Mouse (Mus musculus) liver, embryonic 14.5 days (tissue): ENCODE measurements around the gene Acvrl1. TPM values are rescaled to one million over a fixed set of nuclear protein-coding genes. Genes with fewer than 3 reads are reported as not detected.

Source experiments
- ATAC-seq: fragments of 200-750 bp; cut with Nextera tagmentation; 2 replicates; pipeline ENCODE4 v1.8.0; 2017; ENCODE audit warnings: moderate number of reproducible peaks, mild to moderate bottlenecking, moderate library complexity; ENCODE audit not compliant: insufficient read depth
- DNase-seq, 3 experiments: peaks; one replicate each; pipeline ENCODE4 v3.0.0-alpha.2; 2012 to 2013; ENCODE audit warnings: low read depth in 3 of 3, low spot score in 3 of 3
- H3K27ac ChIP-seq: fragments of 300-500 bp; sonication (generic); 2 replicates; pipeline ENCODE4 v1.5.1; 2014; ENCODE audit warnings: moderate library complexity, mild to moderate bottlenecking, control low read depth, inconsistent platforms
- H3K27me3 ChIP-seq: fragments of 300-500 bp; sonication (generic); 2 replicates; pipeline ENCODE4 v1.6.1; 2014; ENCODE audit warnings: mild to moderate bottlenecking, low read length, moderate library complexity; ENCODE audit not compliant: control insufficient read depth, insufficient read depth
- H3K36me3 ChIP-seq: fragments of 300-500 bp; sonication (generic); replicated peaks from 2 replicates; pipeline ENCODE4 v1.6.1; 2014; ENCODE audit warnings: low read depth; ENCODE audit not compliant: control insufficient read depth, insufficient read depth
- H3K4me1 ChIP-seq, 2 experiments: fragments of 200-500 bp in 1 of 2; fragments of 300-500 bp in 1 of 2; sonication (generic) in 1 of 2; replicated peaks; 2 replicates each; pipeline ENCODE4 v1.6.1; 2012 to 2014; ENCODE audit warnings: antibody characterized with exemption in 1 of 2, inconsistent platforms in 1 of 2, low read length in 1 of 2; ENCODE audit not compliant: control insufficient read depth in 2 of 2, insufficient read depth in 2 of 2
- H3K4me2 ChIP-seq: fragments of 300-500 bp; sonication (generic); 2 replicates; pipeline ENCODE4 v1.6.1; 2014; ENCODE audit warnings: low read depth, mild to moderate bottlenecking, control low read depth, moderate library complexity
- H3K4me3 ChIP-seq, 2 experiments: fragments of 200-500 bp in 1 of 2; fragments of 300-500 bp in 1 of 2; sonication (generic) in 1 of 2; 2 replicates each; pipeline ENCODE4 v1.5.1; 2012 to 2014; ENCODE audit warnings: low read depth in 2 of 2, low read length in 2 of 2, mild to moderate bottlenecking in 2 of 2, control low read depth in 1 of 2, inconsistent platforms in 1 of 2, moderate library complexity in 1 of 2; ENCODE audit not compliant: insufficient read depth in 1 of 2
- H3K9ac ChIP-seq: fragments of 300-500 bp; sonication (generic); replicated peaks from 2 replicates; pipeline ENCODE4 v1.6.1; 2014; ENCODE audit warnings: mild to moderate bottlenecking, control low read depth, moderate library complexity
- H3K9me3 ChIP-seq: fragments of 300-500 bp; sonication (generic); 2 replicates; pipeline ENCODE4 v1.6.1; 2016; ENCODE audit warnings: low read length, mixed read lengths; ENCODE audit not compliant: control insufficient read depth
- CTCF ChIP-seq: IDR thresholded peaks from 2 replicates; pipeline ENCODE4 v1.5.1; 2016; ENCODE audit warnings: antibody characterized with exemption, low read depth, control low read depth
- EP300 ChIP-seq: IDR thresholded peaks from 2 replicates; pipeline ENCODE4 v1.6.1; 2016; ENCODE audit warnings: antibody characterized with exemption, low read depth
- WGBS: fragments of 180-500 bp; shearing (Covaris S2); extraction: QIAGEN DNeasy Blood & Tissue Kit; methylation state at CpG from one replicate; pipeline ENCODE4 v1.1.7; 2014; ENCODE audit not compliant: insufficient replicate concordance; 5-methylcytosine and 5-hydroxymethylcytosine counted together
- microRNA-seq: library from miRNA; unstranded; fragments of <30 nt; microRNA quantifications from one replicate; pipeline ENCODE4, GENCODE M21; 2016
- polyA plus RNA-seq, 2 experiments: library from polyadenylated mRNA; depleted of rRNA in 1 of 2; stranded (reverse) in 1 of 2; unstranded in 1 of 2; fragments of >200 nt; fragmentation: Nextera tagmentation in 1 of 2; extraction: Ambion mirVana in 1 of 2; gene quantifications; 2 replicates each; pipeline versions ENCODE4 v1.2.1 to v1.2.3; 2012 to 2014

Acvrl1 gene
- polyA plus RNA-seq, 2 experiments, result 1.1 to 1.3 TPM

GRCm38 (mm10) chr15:101192651-101193050, 64.3 kb downstream of the Acvrl1 start:
- Histone ChIP-seq H3K9me3 (no peaks in the 10 kb centered on the region), H3K4me3 (no peak overlapping the region), H3K4me1 (peaks cover 3 to 33% of the 10 kb centered on the region in 2 experiments; a peak in 2 of 4 replicates), H3K9ac (no peak overlapping the region), H3K4me2 (no peak overlapping the region), H3K27me3 (no peaks in the 10 kb centered on the region), H3K36me3 (no peaks in the 10 kb centered on the region), H3K27ac (no peak overlapping the region)
- ATAC-seq (no peak), DNase-seq (no peak)
- TF ChIP-seq EP300 (no peak), CTCF (no peak)
- WGBS, result 70% methylated on average over 7 of the region's 7 CpGs

DNA sequence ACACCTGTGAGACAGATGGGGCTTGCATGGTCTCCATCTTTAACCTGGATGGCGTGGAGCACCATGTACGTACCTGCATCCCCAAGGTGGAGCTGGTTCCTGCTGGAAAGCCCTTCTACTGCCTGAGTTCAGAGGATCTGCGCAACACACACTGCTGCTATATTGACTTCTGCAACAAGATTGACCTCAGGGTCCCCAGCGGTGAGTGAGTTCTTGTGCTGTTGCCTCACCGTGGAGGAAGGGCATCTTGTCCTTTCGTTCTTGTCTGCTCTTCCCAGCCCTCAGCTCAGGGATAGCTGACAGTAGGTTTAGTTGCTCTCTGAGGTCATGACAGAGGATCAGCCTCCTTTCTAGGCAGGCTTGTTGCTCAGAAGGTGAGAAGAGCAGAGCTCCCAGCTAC, 65.6 kb downstream of the Acvrl1 start:
- H3K4me3 ChIP-seq, result no peak overlapping the region
- no peaks in the 10 kb centered on the region for H3K36me3 ChIP-seq
- DNase-seq (no peak), ATAC-seq (no peak)
- peaks cover 3 to 33% of the 10 kb centered on the region in 2 experiments; a peak in 2 of 4 replicates for H3K4me1 ChIP-seq
- no peaks in the 10 kb centered on the region for H3K9me3 ChIP-seq
- WGBS, result 74% methylated on average over 6 of the region's 6 CpGs
- TF ChIP-seq CTCF (no peak), EP300 (no peak)
- no peak overlapping the region for H3K9ac ChIP-seq
- H3K27me3 ChIP-seq, result no peaks in the 10 kb centered on the region
- H3K4me2 ChIP-seq, result no peak overlapping the region
- no peak overlapping the region for H3K27ac ChIP-seq

Small RNAs within 50 kb of the gene (microRNA-seq; reads per million reads assigned to microRNA genes)
- gene Mir6962, result not detected

Other genes starting within 250 kb of the Acvrl1 start
- gene Gm47841, start 81.1 kb upstream of the Acvrl1 start, polyA plus RNA-seq (2012; rRNA removed), result not detected in 2 replicates
- not detected in 2 replicates for gene Gm47841, start 81.1 kb upstream of the Acvrl1 start, polyA plus RNA-seq (2014; fragmentation: Nextera tagmentation; extraction: Ambion mirVana)
- gene Fignl2, start 50.0 kb upstream of the Acvrl1 start, polyA plus RNA-seq (2012; rRNA removed), result 1.0 and 1.2 TPM in 2 replicates
- 0.14 and 0.28 TPM in 2 replicates for gene Fignl2, start 50.0 kb upstream of the Acvrl1 start, polyA plus RNA-seq (2014; fragmentation: Nextera tagmentation; extraction: Ambion mirVana)
- not detected in 2 replicates for gene Ankrd33, start 12.8 kb upstream of the Acvrl1 start, polyA plus RNA-seq (2012; rRNA removed)
- not detected in 2 replicates for gene Ankrd33, start 12.8 kb upstream of the Acvrl1 start, polyA plus RNA-seq (2014; fragmentation: Nextera tagmentation; extraction: Ambion mirVana)
- gene Acvr1b, start 45.5 kb downstream of the Acvrl1 start, polyA plus RNA-seq (2012; rRNA removed), result 3.2 and 3.4 TPM in 2 replicates
- 1.3 and 2.0 TPM in 2 replicates for gene Acvr1b, start 45.5 kb downstream of the Acvrl1 start, polyA plus RNA-seq (2014; fragmentation: Nextera tagmentation; extraction: Ambion mirVana)
- 0.50 and 0.73 TPM in 2 replicates for gene Grasp, start 95.7 kb downstream of the Acvrl1 start, polyA plus RNA-seq (2012; rRNA removed)
- gene Grasp, start 95.7 kb downstream of the Acvrl1 start, polyA plus RNA-seq (2014; fragmentation: Nextera tagmentation; extraction: Ambion mirVana), result 0.13 and 0.27 TPM in 2 replicates
- gene Nr4a1, start 125.7 kb downstream of the Acvrl1 start, polyA plus RNA-seq (2012; rRNA removed), result 0.42 and 0.48 TPM in 2 replicates
- gene Nr4a1, start 125.7 kb downstream of the Acvrl1 start, polyA plus RNA-seq (2014; fragmentation: Nextera tagmentation; extraction: Ambion mirVana), result 0.19 and 0.23 TPM in 2 replicates
- 13.1 and 17.2 TPM in 2 replicates for gene Atg101, start 155.8 kb downstream of the Acvrl1 start, polyA plus RNA-seq (2012; rRNA removed)
- 21.3 and 23.7 TPM in 2 replicates for gene Atg101, start 155.8 kb downstream of the Acvrl1 start, polyA plus RNA-seq (2014; fragmentation: Nextera tagmentation; extraction: Ambion mirVana)
- 0.10 and 0.11 TPM in 2 replicates for gene 6030408B16Rik, start 164.7 kb downstream of the Acvrl1 start, polyA plus RNA-seq (2012; rRNA removed)
- 0.18 and 0.35 TPM in 2 replicates for gene 6030408B16Rik, start 164.7 kb downstream of the Acvrl1 start, polyA plus RNA-seq (2014; fragmentation: Nextera tagmentation; extraction: Ambion mirVana)
- gene Krt80, start 241.6 kb downstream of the Acvrl1 start, polyA plus RNA-seq (2012; rRNA removed), result 0.15 and 0.19 TPM in 2 replicates
- 0.27 TPM in 2 replicates for gene Krt80, start 241.6 kb downstream of the Acvrl1 start, polyA plus RNA-seq (2014; fragmentation: Nextera tagmentation; extraction: Ambion mirVana)